Mouse (Mus musculus) liver, embryonic 11.5 days (tissue): ENCODE data around the gene Gpbp1. TPM values are rescaled to one million over a fixed set of nuclear protein-coding genes. Genes with fewer than 3 reads are reported as not detected.

Source experiments
- ATAC-seq: fragments of 200-750 bp; cut with Nextera tagmentation; replicated peaks from 2 replicates; pipeline ENCODE4 v1.8.0; 2017; ENCODE audit warnings: moderate number of reproducible peaks, mild to moderate bottlenecking, moderate TSS enrichment, moderate library complexity; ENCODE audit not compliant: low FRiP score
- DNase-seq: peaks from one replicate; pipeline ENCODE4 v3.0.0-alpha.2; 2017; ENCODE audit warnings: low spot score
- H3K27ac ChIP-seq: fragments of 300-500 bp; sonication (generic); 2 replicates; pipeline ENCODE4 v1.5.1; 2014; ENCODE audit warnings: mild to moderate bottlenecking, low read depth, low read length, control low read depth
- H3K27me3 ChIP-seq: fragments of 300-500 bp; sonication (generic); replicated peaks from 2 replicates; pipeline ENCODE4 v1.6.1; 2014; ENCODE audit warnings: low read length, mixed read lengths; ENCODE audit not compliant: control insufficient read depth, insufficient read depth
- H3K36me3 ChIP-seq: fragments of 300-500 bp; sonication (generic); 2 replicates; pipeline ENCODE4 v1.6.1; 2014; ENCODE audit warnings: mild to moderate bottlenecking, low read length, moderate library complexity, mixed read lengths; ENCODE audit not compliant: control insufficient read depth, insufficient read depth
- H3K4me1 ChIP-seq: fragments of 300-500 bp; sonication (generic); replicated peaks from 2 replicates; pipeline ENCODE4 v1.6.1; 2014; ENCODE audit warnings: low read length, mixed read lengths; ENCODE audit not compliant: control insufficient read depth, insufficient read depth
- H3K4me2 ChIP-seq: fragments of 300-500 bp; sonication (generic); 2 replicates; pipeline ENCODE4 v1.6.1; 2014; ENCODE audit warnings: mild to moderate bottlenecking, control low read depth, moderate library complexity
- H3K4me3 ChIP-seq: fragments of 300-500 bp; sonication (generic); 2 replicates; pipeline ENCODE4 v1.5.1; 2014; ENCODE audit warnings: low read depth, low read length, control low read depth
- H3K9ac ChIP-seq: fragments of 300-500 bp; sonication (generic); 2 replicates; pipeline ENCODE4 v1.6.1; 2014; ENCODE audit warnings: low read depth, low read length, control low read depth
- H3K9me3 ChIP-seq: fragments of 300-500 bp; sonication (generic); 2 replicates; pipeline ENCODE4 v1.6.1; 2016; ENCODE audit warnings: low read length, inconsistent platforms, mixed read lengths; ENCODE audit not compliant: control insufficient read depth
- WGBS: fragments of 180-500 bp; shearing (Covaris S2); extraction: QIAGEN DNeasy Blood & Tissue Kit; methylation state at CpG from one replicate; pipeline ENCODE4 v1.1.7; 2014; 5-methylcytosine and 5-hydroxymethylcytosine counted together
- polyA plus RNA-seq: library from polyadenylated mRNA; unstranded; fragments of >200 nt; fragmentation: Nextera tagmentation; extraction: Ambion mirVana; gene quantifications from 2 replicates; pipeline ENCODE4 v1.2.1, GENCODE M21; 2014

The Gpbp1 gene
- polyA plus RNA-seq, 1 experiment from 2014 or later: 76.1 TPM

- DNase-seq (no peak), ATAC-seq (no peak)
- Histone ChIP-seq H3K27ac (no peak overlapping the region), H3K27me3 (no peaks in the 10 kb centered on the region), H3K4me1 (no peaks in the 10 kb centered on the region), H3K4me3 (no peak overlapping the region), H3K9me3 (no peaks in the 10 kb centered on the region), H3K4me2 (no peak overlapping the region), H3K36me3 (no peaks in the 10 kb centered on the region), H3K9ac (no peak overlapping the region)
- WGBS: 55% methylated on average over 4 of the region's 4 CpGs
These were observed 30.5 kb upstream of the Gpbp1 start for GRCm38 (mm10) chr13:111520456-111520855.

DNA sequence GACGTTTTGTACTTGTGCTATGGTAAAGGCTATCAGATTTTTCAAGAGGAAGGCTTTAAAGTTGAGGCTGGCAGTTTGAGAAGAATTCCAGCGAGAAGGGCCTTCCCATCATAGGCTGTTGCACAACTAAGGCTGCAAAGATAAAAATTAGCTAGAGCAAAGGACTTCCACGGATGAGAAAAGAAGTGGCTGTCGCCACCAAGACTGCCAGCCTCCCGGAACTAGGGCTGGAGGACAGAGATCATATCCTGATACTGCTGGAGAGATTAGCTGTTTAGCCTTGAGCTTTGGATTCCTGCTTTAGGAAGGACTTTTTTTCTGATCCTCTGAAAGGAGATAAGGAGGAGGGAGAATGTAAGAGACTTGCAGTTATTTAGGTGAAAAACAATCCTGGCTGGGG, 28.4 kb upstream of the Gpbp1 start:
- Histone ChIP-seq H3K4me2 (no peak overlapping the region), H3K27me3 (no peaks in the 10 kb centered on the region), H3K9ac (no peak overlapping the region), H3K9me3 (no peaks in the 10 kb centered on the region), H3K27ac (no peak overlapping the region), H3K4me1 (no peaks in the 10 kb centered on the region), H3K4me3 (no peak overlapping the region), H3K36me3 (no peaks in the 10 kb centered on the region)
- no peak for DNase-seq
- ATAC-seq: no peak
- 33% methylated on average over 5 of the region's 5 CpGs for WGBS

- 84% methylated on average over 7 of the region's 7 CpGs for WGBS
- Histone ChIP-seq H3K27me3 (no peaks in the 10 kb centered on the region), H3K27ac (no peak overlapping the region), H3K9ac (no peak overlapping the region), H3K4me3 (no peak overlapping the region), H3K4me2 (no peak overlapping the region), H3K9me3 (no peaks in the 10 kb centered on the region), H3K4me1 (no peaks in the 10 kb centered on the region), H3K36me3 (no peaks in the 10 kb centered on the region)
- ATAC-seq (no peak), DNase-seq (no peak)
These were observed 26.7 kb upstream of the Gpbp1 start for GRCm38 (mm10) chr13:111516385-111517150.

DNA sequence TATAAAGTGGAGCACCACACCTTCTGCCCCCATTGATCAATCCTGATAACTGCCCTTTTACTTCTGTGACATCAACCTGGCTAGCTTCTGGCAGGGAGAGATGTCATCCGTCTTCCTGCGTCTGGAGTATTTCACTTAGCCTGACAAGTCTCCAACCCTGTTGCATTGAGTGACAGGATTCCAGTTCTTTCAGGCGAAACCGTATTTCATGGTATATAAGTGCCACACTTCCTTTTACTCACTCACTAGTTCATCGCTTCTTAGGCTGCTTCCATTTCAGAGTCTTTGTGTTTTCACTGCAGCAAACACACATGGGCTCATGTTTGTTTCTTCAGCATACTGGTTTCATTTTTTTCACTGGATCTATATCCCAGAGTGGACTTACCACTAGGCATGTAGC, 19.5 kb upstream of the Gpbp1 start:
- DNase-seq: no peak

GRCm38 (mm10) chr13:111508645-111509044, 18.7 kb upstream of the Gpbp1 start:
- H3K4me2 ChIP-seq: no peak overlapping the region
- no peak for ATAC-seq
- no peak overlapping the region for H3K4me3 ChIP-seq
- H3K4me1 ChIP-seq: no peaks in the 10 kb centered on the region
- DNase-seq: no peak
- no peaks in the 10 kb centered on the region for H3K27me3 ChIP-seq
- WGBS: 64% methylated on average over 6 of the region's 6 CpGs
- H3K9me3 ChIP-seq: no peaks in the 10 kb centered on the region
- H3K9ac ChIP-seq: no peak overlapping the region
- no peak overlapping the region for H3K27ac ChIP-seq
- H3K36me3 ChIP-seq: no peaks in the 10 kb centered on the region

More for the DNA sequence above, 19.5 kb upstream of the Gpbp1 start:
- Histone ChIP-seq H3K36me3 (no peaks in the 10 kb centered on the region), H3K9ac (no peak overlapping the region), H3K4me3 (no peak overlapping the region), H3K9me3 (no peaks in the 10 kb centered on the region), H3K4me1 (no peaks in the 10 kb centered on the region), H3K27ac (no peak overlapping the region), H3K27me3 (no peaks in the 10 kb centered on the region), H3K4me2 (no peak overlapping the region)
- no peak for ATAC-seq
- WGBS: 23% methylated on average over 5 of the region's 5 CpGs

DNA sequence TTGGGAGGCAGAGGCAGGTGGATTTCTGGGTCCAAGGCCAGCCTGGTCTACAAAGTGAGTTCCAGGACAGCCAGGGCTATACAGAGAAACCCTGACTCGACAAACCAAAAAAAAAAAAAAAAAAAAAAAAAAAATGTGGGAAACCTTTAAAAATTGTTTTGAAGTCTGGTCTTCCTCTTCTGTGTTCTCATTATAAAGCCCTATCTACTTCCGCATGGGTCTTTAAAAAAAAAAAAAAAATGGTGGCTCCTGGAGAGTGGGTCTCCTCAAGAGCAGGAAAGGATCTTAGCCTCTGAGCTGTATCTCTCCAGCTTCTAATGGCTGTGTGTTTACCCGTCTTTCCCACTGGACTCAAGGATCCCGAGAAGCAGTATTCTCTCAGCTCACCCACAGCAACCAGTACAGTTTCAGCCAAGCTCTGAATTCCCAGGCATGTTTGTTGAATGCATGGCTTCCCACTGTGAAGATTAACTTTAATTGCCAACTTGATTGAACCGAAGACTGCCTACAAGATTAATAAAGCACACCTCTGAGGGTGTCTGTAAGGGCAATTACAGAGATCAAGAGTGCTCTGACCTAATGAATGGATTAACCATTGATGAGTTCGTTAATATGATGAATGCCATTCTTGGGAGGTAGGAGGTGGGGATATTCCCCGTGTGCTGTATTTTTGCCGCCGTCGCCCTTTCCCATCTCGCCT, 4.6 kb upstream of the Gpbp1 start:
- DNase-seq: peak; percentile 20
- WGBS: 68% methylated on average over 11 of the region's 11 CpGs

DNA sequence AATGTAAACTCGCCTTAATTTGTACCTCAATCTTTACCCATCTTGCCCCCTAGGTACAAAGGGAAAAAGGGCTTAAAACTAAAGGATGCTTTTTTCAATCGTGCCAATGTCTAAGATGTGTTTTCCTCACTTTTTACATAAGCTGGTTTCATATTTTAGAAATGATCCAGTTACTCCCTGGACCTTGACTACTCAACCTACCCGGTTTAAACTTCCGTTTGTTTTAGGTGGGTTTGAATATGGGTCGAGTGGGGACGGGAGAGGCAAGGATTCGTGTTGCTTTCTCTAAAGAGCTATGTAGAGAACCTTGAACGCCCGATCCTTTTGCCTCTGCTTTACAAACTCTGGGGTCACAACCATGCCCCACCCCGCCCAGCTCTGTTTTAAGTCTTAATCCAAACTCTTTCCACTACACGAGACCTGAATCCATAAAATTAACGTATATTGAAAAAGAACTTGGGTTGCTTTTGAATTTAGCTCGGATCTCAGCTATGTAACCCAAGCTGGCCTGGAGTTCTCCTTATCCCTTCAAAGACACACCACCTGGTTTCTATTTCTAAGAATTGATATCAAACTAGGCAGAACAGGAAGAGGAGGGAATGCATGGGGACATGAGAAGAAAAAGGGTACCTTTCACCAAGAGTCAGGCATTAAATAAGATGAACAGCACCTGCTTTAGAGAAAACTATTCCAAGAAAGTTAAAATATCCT, 1.3 kb upstream of the Gpbp1 start:
- Histone ChIP-seq H3K4me2 (peak overlapping the region; percentile 88), H3K9ac (no peak overlapping the region), H3K4me1 (peaks cover 7% of the 10 kb centered on the region; the same call in 1 of the 2 replicates), H3K36me3 (no peaks in the 10 kb centered on the region), H3K9me3 (no peaks in the 10 kb centered on the region), H3K27me3 (peaks cover 11% of the 10 kb centered on the region), H3K4me3 (peak overlapping the region; percentile 97), H3K27ac (no peak overlapping the region)
- DNase-seq: no peak
- no peak for ATAC-seq
- WGBS: 27% methylated on average over 13 of the region's 13 CpGs

More for the DNA sequence above, 4.6 kb upstream of the Gpbp1 start:
- Histone ChIP-seq H3K4me2 (no peak overlapping the region), H3K27me3 (peaks cover 11% of the 10 kb centered on the region), H3K4me1 (peaks cover 4% of the 10 kb centered on the region; the same call in 1 of the 2 replicates), H3K4me3 (no peak overlapping the region), H3K27ac (no peak overlapping the region), H3K9me3 (no peaks in the 10 kb centered on the region), H3K36me3 (no peaks in the 10 kb centered on the region), H3K9ac (no peak overlapping the region)
- no peak for ATAC-seq

DNA sequence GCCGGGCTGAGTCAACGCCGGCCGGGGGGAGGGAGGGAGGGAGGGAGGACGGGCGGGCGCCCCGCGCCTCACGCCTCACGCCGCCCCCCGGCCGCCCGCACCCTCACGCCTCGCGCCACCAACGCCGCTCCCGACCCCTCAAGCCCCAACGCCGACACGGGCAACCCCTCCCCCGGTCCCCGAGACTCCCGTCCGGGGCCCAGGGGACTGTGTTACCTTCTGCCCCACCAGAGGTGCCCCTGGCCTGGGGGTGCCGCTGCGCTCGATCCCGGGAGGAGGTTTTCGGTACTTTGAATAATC, 459 bp downstream of the Gpbp1 start:
- ATAC-seq (peak; percentile 44), DNase-seq (no peak)
- peaks cover 17% of the 10 kb centered on the region for H3K4me1 ChIP-seq
- H3K9ac ChIP-seq: peak overlapping the region; percentile 98
- WGBS: 1% methylated on average over 26 of the region's 33 CpGs
- peak overlapping the region; percentile 99 for H3K27ac ChIP-seq
- H3K27me3 ChIP-seq: peaks cover 11% of the 10 kb centered on the region
- H3K36me3 ChIP-seq: no peaks in the 10 kb centered on the region
- H3K4me3 ChIP-seq: peak overlapping the region; percentile 97
- no peaks in the 10 kb centered on the region for H3K9me3 ChIP-seq
- H3K4me2 ChIP-seq: peak overlapping the region; percentile 87
